Mouse (Mus musculus): Measurements from ENCODE around the gene Ift122.

Ift122 gene

GRCm38 (mm10) chr6:115891497-115892061 is 38.3 kb downstream of the Ift122 start:
- no peak for DNase-seq (ENCODE audit: low spot score)

DNA sequence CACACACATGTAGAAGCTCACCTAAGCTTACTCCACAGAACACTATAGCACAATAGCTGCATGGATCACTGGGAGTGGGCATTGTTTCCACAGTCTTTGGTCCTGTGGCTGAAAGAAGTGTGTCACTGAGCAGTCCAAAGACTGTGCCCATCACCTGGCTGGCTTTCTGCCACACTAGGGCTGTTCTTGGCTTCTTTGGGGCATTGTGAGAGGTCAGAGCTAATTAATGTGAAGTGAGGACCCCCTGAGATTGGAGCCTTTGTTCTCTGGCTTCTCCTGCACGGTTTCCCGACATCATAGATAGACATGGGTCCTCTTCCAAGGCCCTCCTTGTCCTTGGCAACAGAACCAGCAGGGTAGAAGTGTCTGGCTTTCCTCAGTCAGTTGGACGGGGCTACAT is 39.1 kb downstream of the Ift122 start:
- no peak for DNase-seq (ENCODE audit: low spot score)

- DNase-seq (ENCODE audit: low spot score), result no peak
Observed at GRCm38 (mm10) chr6:115896346-115896745, 43.1 kb downstream of the Ift122 start.

DNA sequence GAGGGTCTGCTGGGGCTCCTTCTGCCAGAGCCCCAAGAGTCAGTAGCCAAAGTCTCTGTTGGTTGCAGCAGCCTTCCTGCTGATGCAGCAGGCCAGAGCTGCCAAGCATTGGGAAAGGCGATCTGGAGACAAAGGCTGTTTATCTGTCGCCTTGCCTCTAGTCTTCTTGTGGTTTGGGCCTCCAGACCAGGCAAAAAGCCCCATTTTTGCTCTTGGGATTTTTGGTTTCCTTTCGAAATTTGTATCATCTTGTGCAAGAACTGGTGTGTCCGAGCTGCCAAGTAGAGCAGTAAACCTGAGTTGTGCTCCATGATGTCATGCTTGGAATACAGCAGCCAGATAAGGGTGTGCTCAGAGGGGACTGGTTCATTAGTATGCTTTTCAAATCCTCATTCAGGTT is 43.8 kb downstream of the Ift122 start:
- DNase-seq (ENCODE audit: low spot score), result no peak

DNA sequence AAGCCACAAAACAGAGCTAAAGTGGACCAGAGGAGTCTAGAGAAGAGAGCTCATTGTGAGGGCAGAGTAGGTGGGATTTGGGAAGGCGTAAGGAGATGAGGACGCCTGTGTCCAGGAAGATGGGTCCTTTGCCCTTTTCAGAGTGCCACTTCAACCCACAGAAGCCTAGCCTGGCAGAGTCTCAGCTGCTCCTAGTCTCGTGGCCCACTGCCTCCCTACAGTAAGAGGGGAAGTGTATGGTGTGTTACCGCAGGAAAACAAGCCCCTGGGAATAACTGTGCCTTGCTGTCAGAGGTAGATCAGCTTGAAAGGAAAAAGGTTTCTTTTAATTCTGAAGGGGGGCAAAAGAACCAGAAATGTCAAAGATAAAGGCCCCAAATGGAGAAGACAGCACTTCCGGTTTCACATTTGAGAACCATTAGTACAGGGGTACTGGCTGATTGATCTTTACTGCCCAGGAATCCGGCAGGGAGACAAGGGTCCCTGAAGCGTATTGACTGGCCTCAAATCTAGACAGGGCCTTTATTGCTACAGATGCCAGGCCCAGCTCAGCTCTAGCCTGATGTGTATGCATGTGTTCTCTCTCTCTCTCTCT is 44.8 kb downstream of the Ift122 start:
- no peak for DNase-seq (ENCODE audit: low spot score)

GRCm38 (mm10) chr6:115901062-115901461 is 47.8 kb downstream of the Ift122 start:
- peak; percentile 80 for DNase-seq (ENCODE audit: low spot score)

DNA sequence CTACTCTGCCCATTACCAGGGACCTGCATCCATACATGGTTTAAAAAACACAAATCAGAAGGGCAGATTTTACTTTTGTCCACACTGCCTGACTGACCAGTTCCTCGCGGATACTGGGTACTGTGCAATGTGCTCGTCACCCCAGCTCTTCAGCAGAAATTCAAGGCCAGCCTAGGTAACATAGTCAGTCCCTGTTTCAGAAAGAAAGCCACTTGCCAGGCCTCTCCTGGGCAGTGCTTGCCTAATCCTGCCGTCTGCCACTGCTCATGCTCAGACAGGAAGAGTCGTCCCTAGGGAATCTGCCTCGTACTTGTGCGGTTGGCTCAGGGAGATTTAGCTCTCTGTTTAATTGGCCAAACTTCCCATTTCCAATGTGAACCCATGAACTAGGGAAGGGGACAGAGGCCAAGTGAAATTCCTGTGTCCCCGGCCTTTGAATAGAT is 48.2 kb downstream of the Ift122 start:
- no peak for DNase-seq (ENCODE audit: low spot score)

DNA sequence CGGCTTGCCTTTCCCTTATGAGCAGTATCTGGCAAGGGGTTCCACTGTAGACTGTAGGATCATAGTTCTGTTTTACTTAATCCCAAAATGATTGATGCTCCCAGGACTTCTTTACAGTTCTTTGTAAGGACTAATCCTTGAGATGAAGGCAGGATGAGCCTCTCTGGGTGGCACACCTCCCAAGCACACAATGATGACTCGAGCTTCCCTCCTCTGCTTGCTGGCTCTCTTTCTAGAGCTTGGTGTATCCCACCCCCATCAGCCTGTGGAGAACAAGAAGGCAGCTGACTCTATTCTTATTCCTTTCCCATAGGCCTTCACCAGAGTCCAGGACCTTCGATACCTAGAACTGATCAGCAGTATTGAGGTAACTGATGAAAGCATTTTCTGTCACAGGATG is 49.3 kb downstream of the Ift122 start:
- DNase-seq (ENCODE audit: low spot score), result no peak

GRCm38 (mm10) chr6:115905568-115905967 is 52.3 kb downstream of the Ift122 start:
- no peak for DNase-seq (ENCODE audit: low spot score)

DNA sequence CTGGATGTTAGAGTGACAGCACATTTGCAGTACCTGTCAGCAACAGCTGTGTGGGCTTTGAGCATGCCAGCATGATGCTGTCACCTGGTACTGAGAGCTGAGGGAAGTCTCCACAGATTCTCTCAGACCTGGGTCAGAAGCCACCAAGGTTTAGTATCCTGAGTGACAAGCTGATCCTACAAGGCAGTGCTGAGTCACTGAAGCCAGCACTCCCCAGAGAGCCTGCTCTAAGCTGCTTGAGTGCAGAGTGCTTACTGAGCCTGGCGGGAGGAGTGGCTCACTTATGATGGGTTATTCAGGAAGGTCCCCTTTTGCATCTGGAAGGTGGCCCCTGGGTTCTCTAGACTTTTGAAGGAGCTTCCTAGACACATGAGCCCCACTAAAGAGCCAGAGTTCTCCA is 53.2 kb downstream of the Ift122 start:
- DNase-seq (ENCODE audit: low spot score), result no peak

GRCm38 (mm10) chr6:115906871-115907270 is 53.6 kb downstream of the Ift122 start:
- no peak for DNase-seq (ENCODE audit: low spot score)

DNA sequence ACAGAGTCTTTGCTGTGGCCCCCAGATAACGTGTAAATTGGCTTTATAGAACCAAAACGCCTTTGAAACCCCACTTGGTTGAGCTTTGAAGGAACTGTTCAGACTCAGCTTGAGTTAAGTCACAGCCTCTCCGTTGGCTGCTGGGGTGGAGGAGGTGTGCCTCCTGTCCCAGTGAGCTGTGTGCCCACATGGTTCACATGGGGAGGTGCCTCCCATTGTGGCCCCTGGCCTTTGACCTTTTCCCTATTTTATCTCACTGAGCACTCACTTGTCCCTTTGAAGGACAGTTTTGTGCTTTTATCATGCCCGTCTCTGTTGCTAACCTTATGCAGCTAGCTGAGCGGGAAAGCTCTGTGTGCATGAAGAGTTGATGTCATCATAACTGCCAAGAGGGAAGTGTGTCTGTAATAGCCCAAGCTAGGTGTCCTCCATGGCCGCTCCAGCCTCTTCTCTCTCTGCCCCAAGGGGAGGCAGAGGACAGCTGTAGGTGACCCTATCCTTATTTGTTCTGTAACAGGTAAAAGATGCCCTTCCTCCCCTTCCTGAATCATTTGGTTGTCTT is 55.2 kb downstream of the Ift122 start:
- DNase-seq (ENCODE audit: low spot score), result peak; percentile 39

DNA sequence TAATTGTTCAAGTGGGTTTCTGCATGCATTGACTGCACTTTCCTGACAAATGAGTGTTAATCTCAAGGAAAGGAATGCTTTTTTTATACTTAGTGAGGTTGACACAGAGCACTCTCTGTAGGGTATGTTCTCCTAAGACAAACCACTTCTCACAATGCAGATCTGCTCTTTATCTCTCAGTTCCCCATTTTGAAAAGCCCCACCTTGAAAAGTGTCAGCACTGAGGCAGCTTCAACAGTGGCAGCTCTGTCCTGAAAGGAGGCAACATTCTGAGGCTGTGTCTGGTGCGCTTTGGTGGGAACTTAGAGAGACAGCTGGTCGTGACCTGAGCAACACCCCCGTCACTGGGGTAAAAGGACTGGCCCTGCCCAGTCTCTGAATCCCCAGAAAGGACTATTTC is 55.8 kb downstream of the Ift122 start:
- no peak for DNase-seq (ENCODE audit: low spot score)

- DNase-seq (ENCODE audit: low spot score), result peak; percentile 40
Observed at GRCm38 (mm10) chr6:115909940-115910339, 56.7 kb downstream of the Ift122 start.

GRCm38 (mm10) chr6:115911763-115912162 is 58.5 kb downstream of the Ift122 start:
- no peak for DNase-seq (ENCODE audit: low spot score)

- no peak for DNase-seq (ENCODE audit: low spot score)
Observed at GRCm38 (mm10) chr6:115913482-115913881, 60.2 kb downstream of the Ift122 start.

DNA sequence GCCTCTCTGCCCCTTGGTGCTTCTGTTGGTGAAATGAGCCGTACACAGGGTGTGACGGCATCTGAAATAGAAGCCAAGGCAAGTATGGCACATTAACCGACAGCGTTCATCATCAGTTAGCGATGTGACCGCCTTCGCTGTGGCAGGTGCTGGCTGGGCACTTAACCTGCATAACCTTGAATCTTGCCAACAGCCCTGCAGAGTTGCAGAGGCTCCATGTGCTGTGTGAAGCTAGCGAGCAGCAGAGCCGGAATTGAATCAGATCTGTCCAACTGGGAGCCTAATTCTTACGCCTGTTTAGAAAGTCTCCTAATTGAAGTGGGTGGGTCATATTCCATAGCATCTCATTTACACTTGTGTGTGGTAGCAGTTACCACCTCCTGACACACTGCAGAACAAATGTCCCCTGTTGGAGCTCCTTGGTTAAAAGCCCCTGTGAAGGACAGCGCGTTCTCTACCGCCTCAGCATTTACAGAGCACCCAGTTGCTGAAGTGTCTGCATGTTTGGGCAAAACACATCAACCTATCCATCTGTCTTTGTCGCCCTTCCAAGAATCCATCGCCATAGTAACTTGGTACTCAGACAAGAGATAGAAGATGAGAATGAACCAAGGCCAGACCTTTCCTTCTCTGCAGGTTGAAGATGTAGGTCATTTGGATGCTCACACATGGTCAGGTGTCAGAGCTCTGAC is 61.4 kb downstream of the Ift122 start:
- no peak for DNase-seq (ENCODE audit: low spot score)

DNA sequence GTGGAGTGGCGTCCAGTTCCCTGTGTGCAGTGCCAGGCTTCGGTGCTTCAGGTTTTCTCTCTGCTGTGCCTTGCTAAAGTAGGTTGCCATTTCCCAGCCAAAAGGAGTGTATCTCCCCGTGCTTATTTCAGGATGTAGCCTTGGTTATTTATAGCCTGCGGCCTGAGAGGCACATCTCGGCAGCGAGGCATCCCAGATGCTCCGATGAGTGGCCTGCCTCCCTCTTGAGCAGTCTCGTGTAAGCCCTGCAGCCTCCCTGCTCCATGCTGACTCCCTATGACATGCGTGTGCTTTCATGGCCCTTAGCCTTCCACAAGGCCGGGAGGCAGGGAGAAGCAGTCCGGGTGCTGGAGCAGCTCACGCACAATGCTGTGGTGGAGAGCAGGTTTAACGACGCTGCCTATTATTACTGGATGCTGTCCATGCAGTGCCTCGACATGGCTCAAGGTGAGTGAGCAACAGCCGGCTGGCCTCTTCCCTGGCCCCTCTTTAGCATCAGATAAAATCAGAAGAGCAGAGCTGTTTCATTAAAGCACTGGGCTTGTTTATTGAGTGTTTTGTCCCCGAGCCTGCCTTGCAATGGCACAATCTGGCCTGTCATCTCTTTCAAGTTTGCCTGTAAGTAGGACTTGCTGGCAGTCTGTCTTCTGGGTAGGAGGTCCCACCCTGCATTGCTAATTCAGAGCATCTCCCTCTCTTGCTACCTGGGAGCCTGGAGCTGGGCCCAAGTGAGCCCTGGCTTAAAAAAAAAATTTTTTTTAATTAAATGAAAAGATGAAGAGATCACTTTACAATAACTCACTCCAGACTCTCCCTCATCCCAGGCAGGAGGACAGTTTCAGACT is 62.6 kb downstream of the Ift122 start:
- DNase-seq (ENCODE audit: low spot score), result no peak

DNA sequence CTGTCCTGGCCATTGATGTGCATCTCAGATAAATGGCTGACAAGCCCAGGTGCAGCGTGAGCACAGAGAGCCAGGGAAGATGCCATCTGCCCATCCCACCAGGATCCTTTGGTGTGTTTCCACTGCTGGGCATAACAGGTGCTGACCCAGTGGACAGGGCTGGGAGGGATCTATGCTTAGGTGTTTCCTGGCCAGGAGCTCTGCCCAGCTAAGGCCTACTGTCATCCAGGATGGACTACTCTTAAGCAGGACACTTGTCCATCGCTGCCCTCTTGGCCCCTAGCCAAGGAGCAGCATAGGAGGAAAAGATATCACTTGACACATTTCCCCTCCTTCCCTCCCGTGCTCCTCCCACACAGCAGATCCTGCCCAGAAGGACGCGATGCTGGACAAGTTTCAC is 63.3 kb downstream of the Ift122 start:
- no peak for DNase-seq (ENCODE audit: low spot score)

GRCm38 (mm10) chr6:115918615-115919014 is 65.3 kb downstream of the Ift122 start:
- no peak for DNase-seq (ENCODE audit: low spot score)

- no peak for DNase-seq (ENCODE audit: low spot score)
Observed at GRCm38 (mm10) chr6:115919876-115920275, 66.6 kb downstream of the Ift122 start.

- peak; percentile 54 for DNase-seq (ENCODE audit: low spot score)
Observed at GRCm38 (mm10) chr6:115924829-115925228, 71.6 kb downstream of the Ift122 start.

Measured in embryo, embryonic 10 days (tissue).